Mouse (Mus musculus): ENCODE results near the gene Lyzl6. TPM values are rescaled to one million over a fixed set of nuclear protein-coding genes. Genes with fewer than 3 reads are reported as not detected.

Lyzl6 gene
- polyA plus RNA-seq, 1 experiment, result not detected

DNA sequence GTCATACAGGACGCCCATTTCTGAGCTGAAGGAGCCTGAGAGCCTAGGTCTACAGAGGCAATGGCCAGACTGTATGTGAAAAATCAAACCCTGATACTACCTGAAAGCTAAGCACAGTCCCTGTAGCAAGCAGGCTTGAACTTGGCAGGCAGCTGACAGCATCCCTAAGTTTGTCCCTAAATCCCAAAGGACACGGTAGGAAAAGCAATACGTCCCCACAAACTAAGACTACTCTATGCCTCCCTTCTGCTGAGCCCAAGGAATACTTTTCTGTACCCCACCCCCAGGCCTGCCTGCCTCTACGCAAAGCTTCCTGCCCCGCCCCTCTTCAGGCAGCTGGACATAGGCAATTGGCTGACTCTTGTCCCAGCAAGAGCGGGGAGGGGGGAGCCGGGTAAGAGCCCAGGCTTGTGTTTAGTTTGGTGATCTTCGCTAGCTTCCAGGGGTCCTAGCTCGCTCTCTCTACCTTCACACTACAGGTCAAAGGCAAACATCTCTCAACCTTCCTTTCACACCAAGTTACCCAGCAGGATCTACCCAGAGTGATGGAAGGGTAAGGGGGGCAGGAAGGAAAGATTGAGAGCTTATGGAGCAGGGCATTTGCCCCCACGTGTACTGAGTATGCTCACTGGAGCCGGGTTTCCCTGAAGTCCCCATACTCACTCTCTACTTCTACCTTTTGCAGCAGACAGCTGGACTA, 9.4 kb upstream of the Lyzl6 start:
- 12% methylated on average over 11 of the region's 11 CpGs for WGBS
- no peak for DNase-seq (ENCODE audit: low read depth, low spot score)

DNA sequence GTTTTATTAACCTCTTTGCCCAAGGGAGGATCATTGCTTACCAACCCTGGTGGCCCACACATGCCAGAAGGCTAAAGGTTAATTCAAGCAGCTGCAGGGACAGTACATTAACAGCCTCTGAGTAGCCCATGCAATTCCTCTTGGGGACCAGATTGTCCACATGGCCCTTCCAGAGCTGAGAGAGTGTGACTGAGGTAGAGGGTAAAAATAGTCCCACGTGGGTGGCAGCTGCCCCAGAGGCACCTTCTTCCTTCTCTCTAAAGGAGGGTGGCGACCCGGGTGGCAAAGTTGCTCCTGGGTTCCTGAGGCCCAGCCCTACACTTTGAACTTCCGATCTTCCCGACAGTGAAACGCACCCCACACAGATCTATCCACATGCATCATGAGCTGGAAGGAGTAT, 7.6 kb upstream of the Lyzl6 start:
- DNase-seq (ENCODE audit: low read depth, low spot score), result no peak
- WGBS, result 76% methylated on average over 6 of the region's 6 CpGs

DNA sequence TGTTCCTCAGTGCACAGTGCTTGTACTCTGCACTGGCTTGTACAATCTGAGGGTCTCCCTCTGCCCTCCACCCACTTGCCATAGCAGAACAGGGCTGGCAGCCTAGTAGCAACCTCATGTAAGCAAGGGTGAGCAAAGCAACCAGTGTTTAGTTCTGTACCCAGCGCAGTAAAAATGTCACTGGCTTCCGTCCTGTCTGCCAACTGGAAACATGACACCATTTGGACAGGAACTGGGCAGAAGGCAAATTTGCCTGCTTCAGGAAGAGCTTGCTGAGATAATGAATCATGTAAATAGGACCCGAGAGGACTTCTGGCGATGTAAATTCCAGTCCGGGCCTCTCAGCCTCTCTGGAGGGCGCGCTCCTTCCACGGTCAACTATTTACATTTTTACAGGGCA, 7.0 kb upstream of the Lyzl6 start:
- WGBS, result 29% methylated on average over 8 of the region's 8 CpGs

DNA sequence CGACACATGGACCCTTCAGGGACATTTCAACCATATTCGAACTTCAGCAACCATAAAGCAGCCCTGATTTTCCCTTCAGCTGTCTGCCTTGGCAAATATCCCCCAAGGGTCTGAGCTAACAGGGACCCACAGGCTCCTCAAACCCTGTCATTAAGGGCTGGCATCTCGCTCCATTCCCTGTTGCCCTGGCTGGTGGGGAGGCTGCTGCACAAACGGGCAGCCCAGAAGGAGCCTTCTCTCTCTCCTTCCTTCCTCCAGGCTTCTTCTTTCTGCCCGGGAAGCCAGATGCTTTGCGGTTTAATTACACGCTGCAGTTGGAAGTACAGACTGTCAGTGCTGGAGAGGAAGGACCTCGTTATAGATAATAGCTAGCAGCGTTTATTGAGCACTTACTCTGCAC, 4.5 kb upstream of the Lyzl6 start:
- 55% methylated on average over 9 of the region's 9 CpGs for WGBS
- no peak for DNase-seq (ENCODE audit: low read depth, low spot score)

More for the DNA sequence above, 7.0 kb upstream of the Lyzl6 start:
- DNase-seq (ENCODE audit: low read depth, low spot score), result no peak

DNA sequence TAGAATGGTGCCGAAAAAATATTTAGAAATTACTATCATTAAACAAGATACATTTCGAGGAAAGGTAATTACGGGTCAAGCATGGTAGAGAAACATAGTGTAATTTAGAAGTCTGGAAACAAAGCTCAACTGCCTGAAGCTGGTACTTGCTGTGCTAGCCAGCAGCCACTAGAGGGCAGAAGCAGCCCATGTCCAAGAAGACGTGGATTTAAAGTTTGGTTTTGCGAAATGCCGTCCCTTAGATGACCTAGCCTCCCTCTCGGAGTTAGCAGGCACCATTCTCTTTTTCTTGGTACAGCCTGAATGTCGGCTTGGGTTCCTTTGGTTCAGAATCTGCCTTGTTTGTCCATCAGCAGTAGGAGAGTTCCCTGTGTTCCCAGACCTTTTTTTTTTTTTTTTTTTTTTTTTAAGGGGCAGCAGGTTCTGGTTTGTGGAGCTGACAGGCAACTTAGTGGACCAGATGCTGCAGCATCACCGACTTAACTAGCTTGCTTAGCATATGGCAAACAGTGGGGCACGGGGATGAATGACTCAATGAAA, 787 bp upstream of the Lyzl6 start:
- WGBS, result 2% methylated on average over 10 of the region's 10 CpGs
- DNase-seq (ENCODE audit: low read depth, low spot score), result peak; percentile 10

DNA sequence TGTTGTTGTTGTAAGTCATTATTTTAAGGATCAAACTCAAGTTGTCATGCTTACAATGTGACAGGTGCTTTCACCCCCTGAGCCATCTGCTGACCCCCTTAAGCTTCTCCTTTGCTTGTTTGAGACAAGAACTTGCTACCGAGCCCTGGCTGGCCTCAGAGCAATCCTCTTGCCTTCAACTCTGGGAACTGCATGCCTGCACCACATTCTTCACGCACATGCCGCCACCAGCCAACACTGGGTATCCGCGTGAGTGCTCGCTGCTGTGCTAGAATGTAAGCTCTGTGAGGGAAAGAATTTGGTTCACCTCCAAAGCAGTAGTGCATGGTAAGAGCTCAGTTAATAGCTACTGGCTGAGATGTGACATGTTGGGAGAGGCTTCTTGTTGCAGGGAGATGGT, 2.4 kb downstream of the Lyzl6 start:
- 76% methylated on average over 6 of the region's 6 CpGs for WGBS

DNA sequence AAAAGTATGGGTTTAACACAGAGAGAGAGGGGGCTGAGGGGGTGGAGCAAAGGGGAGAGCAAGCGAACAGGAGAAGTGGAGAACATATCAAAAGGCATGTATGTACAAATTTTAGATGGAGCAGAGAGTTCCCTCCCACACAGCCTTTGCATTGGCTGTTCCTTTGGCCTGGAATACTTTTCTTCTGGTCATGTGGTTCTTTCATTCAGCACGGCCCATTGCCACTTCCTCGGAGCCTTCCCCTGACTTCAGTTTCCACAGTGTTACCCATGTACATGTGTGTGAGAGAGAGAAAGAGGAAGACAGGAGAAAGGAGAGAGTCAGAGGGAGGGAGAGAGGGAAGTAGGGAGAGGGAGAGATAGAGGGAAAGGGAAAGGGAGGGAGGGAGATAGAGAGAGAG, 3.2 kb downstream of the Lyzl6 start:
- DNase-seq (ENCODE audit: low read depth, low spot score), result no peak
- WGBS, result 63% methylated on average over 3 of the region's 3 CpGs

More for the DNA sequence above, 2.4 kb downstream of the Lyzl6 start:
- DNase-seq (ENCODE audit: low read depth, low spot score), result no peak

DNA sequence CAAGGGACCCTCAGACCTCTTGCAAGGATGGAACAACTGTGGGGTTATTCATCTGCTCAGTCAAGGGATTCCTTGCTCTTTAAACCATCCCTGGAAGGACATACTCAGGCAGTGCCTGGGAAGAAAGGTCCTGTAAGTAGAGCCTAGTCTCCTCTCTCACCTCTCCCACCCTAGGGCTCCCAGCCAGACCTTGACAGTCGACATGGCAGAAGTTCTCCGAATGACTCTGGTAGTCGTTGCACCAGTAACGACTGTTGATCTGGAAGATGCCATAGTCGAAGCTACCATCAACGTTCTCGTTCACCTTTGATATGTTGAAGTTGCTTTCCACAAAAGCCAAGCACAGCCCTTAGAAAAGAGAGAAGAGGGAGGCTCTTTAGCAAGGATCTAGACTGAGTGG, 3.9 kb downstream of the Lyzl6 start:
- 82% methylated on average over 7 of the region's 7 CpGs for WGBS
- DNase-seq (ENCODE audit: low read depth, low spot score), result no peak

DNA sequence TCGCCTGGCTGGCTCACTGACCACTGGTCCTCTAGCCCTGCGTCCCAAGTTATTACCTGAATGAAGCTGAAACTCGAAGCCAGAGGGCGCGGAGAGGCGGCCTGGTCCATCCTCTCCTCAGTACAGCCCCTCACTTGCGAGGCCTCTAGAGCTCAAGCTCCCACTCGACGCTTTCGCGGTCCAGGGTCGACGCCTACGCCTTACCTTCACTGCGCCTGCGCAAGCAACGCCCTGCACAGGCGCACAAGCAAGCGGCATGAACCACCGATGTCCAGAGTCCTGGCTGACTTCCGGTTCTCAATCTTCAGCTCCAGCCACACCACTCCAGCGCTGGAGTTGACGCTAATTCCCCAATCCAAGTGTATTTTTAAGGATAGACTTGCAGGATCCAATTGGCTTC, 11.2 kb downstream of the Lyzl6 start:
- 81% methylated on average over 23 of the region's 23 CpGs for WGBS
- no peak for DNase-seq (ENCODE audit: low read depth, low spot score)

DNA sequence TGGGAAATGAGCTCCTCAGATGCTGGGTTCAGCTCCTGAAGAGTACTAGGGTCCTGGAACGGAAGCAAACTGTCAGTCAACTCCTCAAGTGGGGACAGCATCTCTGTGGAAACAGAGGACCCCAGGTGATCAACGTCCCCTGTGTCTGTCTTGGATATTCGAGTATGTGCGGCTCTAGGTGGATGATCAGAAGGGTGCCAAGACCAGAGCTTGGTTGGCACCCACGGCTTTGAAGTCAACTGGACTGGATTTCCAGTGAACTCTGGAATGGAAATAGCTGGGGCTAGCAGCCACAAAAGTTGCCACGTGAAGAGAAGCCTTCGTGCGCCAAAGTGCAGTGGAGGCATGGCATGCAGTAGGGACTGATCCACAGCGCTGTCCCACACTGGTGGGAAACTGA, 17.6 kb downstream of the Lyzl6 start, which contains the start of gene Gm884:
Gene Gm884, minus strand, starts transcription at position 101 of the 400 bp plus-strand sequence.
- DNase-seq (ENCODE audit: low read depth, low spot score), result no peak
- 77% methylated on average over 9 of the region's 9 CpGs for WGBS

DNA sequence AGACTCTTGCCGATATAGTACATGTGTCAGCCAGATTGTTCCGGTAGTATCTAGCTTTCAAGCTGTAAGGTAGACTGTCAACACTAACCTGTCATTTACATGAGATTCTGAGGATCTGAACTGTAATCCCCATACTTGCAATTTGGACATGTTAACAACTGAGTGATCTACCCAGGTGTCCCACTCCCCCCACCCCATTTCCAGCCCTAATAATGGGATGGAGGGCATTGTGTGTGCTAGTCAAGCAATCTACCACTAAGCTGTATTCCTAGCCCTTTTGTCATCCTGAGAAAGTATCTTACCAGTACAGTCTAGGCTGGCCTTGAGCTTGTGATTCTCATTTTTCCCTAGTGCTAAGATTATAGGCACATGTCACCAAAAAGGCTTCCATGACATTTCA, 27.9 kb downstream of the Lyzl6 start:
- WGBS, result 96% methylated on average over 2 of the region's 2 CpGs
- DNase-seq (ENCODE audit: low read depth, low spot score), result no peak

DNA sequence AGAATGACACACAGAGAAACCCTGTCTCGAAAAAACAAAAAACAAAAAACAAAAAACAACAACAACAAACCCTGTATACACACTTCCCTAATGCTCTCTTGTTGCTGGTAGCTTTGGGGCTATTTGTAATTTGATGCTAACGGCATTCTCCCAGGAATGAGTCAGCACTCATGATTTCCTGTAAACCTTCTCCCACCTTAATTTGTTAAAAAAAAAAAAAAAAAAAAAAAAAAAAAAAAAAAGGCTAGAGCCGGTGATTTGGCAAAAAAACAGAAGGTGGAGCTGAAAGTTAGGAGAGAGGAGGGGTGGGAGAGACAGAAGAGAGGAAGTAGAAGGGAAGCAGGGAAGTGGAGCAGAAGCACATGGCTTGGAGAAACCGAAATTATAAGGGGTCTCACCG, 32.1 kb downstream of the Lyzl6 start:
- 45% methylated on average over 5 of the region's 5 CpGs for WGBS
- no peak for DNase-seq (ENCODE audit: low read depth, low spot score)

Other genes with a start within 250 kb of the Lyzl6 start
- gene Plekhm1, start 226.2 kb downstream of the Lyzl6 start, polyA plus RNA-seq (2012; rRNA removed), result 17.4 and 18.2 TPM in 2 replicates
- not detected in 2 replicates for gene Lrrc37a, start 134.3 kb downstream of the Lyzl6 start, polyA plus RNA-seq (2012; rRNA removed)
- not detected in 2 replicates for gene Gm884, start 17.8 kb downstream of the Lyzl6 start, polyA plus RNA-seq (2012; rRNA removed)
- gene Rprml, start 10.7 kb upstream of the Lyzl6 start, polyA plus RNA-seq (2012; rRNA removed), result 1.2 and 1.5 TPM in 2 replicates
- 65.0 and 102 TPM in 2 replicates for gene Gosr2, start 59.0 kb upstream of the Lyzl6 start, polyA plus RNA-seq (2012; rRNA removed)
- gene Wnt9b, start 110.9 kb upstream of the Lyzl6 start, polyA plus RNA-seq (2012; rRNA removed), result 0.11 and 0.21 TPM in 2 replicates
- 5.6 and 7.0 TPM in 2 replicates for gene Wnt3, start 135.3 kb upstream of the Lyzl6 start, polyA plus RNA-seq (2012; rRNA removed)